Mouse (Mus musculus): ENCODE results near the gene Map2k6.

Gene Map2k6

GRCm38 (mm10) chr11:110488301-110488700 lies 89.4 kb downstream of the Map2k6 start:
- no peak for DNase-seq

- DNase-seq, result no peak
These were observed 96.6 kb downstream of the Map2k6 start for GRCm38 (mm10) chr11:110495323-110496060.

GRCm38 (mm10) chr11:110496061-110496446 lies 97.1 kb downstream of the Map2k6 start:
- peak; percentile 56 for DNase-seq

GRCm38 (mm10) chr11:110497743-110498142 lies 98.8 kb downstream of the Map2k6 start:
- no peak for DNase-seq

GRCm38 (mm10) chr11:110498651-110499213 lies 99.8 kb downstream of the Map2k6 start:
- no peak for DNase-seq

- no peak for DNase-seq
These were observed 104.2 kb downstream of the Map2k6 start for GRCm38 (mm10) chr11:110502937-110503670.

GRCm38 (mm10) chr11:110511466-110511865 lies 112.5 kb downstream of the Map2k6 start:
- no peak for DNase-seq

GRCm38 (mm10) chr11:110518648-110519047 lies 119.7 kb downstream of the Map2k6 start:
- DNase-seq, result no peak

GRCm38 (mm10) chr11:110522906-110523305 lies 124.0 kb downstream of the Map2k6 start:
- no peak for DNase-seq

GRCm38 (mm10) chr11:110526156-110526555 lies 127.2 kb downstream of the Map2k6 start:
- DNase-seq, result no peak

- DNase-seq, result no peak
These were observed 132.2 kb downstream of the Map2k6 start for GRCm38 (mm10) chr11:110531087-110531486.

- no peak for DNase-seq
These were observed 135.9 kb downstream of the Map2k6 start for GRCm38 (mm10) chr11:110534856-110535255.

- peak; percentile 32 for DNase-seq
These were observed 137.6 kb downstream of the Map2k6 start for GRCm38 (mm10) chr11:110536533-110536932.

GRCm38 (mm10) chr11:110537602-110538001 lies 138.7 kb downstream of the Map2k6 start:
- DNase-seq, result peak; percentile 73

GRCm38 (mm10) chr11:110538206-110538605 lies 139.3 kb downstream of the Map2k6 start:
- no peak for DNase-seq

- DNase-seq, result no peak
These were observed 143.0 kb downstream of the Map2k6 start for GRCm38 (mm10) chr11:110541933-110542332.

GRCm38 (mm10) chr11:110544419-110545210 lies 145.7 kb downstream of the Map2k6 start:
- DNase-seq, result no peak

- DNase-seq, result no peak
These were observed 146.5 kb downstream of the Map2k6 start for GRCm38 (mm10) chr11:110545416-110545815.

- DNase-seq, result no peak
These were observed 152.6 kb downstream of the Map2k6 start for GRCm38 (mm10) chr11:110551471-110551967.

- DNase-seq, result no peak
These were observed 163.6 kb downstream of the Map2k6 start for GRCm38 (mm10) chr11:110562320-110563081.

GRCm38 (mm10) chr11:110563272-110563671 lies 164.3 kb downstream of the Map2k6 start:
- no peak for DNase-seq

GRCm38 (mm10) chr11:110563801-110564200 lies 164.9 kb downstream of the Map2k6 start:
- no peak for DNase-seq
